Comparison of ENCODE assay signal across 14 mouse cellular contexts in genomic region chr12:85800031-85800430, GRCm38 (mm10). TPM values are rescaled to one million over a fixed set of nuclear protein-coding genes. Genes with fewer than 3 reads are reported as not detected.
DNase-seq lines count a peak whose midpoint lies in the region; ATAC-seq and TF ChIP-seq lines count a peak whose summit lies in the region.
"Had no signal": no experiment of that assay in that cellular context is flagged by ENCODE, and none has a peak within 500 bp of the region (broad histone marks: within the 10 kb centered on the region; RNA-seq: fewer than 3 reads in every experiment).

No protein-coding gene starts in this region.

- TF ChIP-seq CTCF in kidney, adult 2 months (conservative IDR thresholded peaks at IDR 0.05; ENCODE audit: insufficient read depth, insufficient read length, low read depth, low read length): no peak

- no peaks in the 10 kb centered on the region for H3K9me3 ChIP-seq in embryonic facial prominence, embryonic 14.5 days (ENCODE audit: control insufficient read depth, low read length)
- no peaks in the 10 kb centered on the region for H3K9me3 ChIP-seq in embryonic facial prominence, embryonic 10.5 days
- H3K9me3 ChIP-seq: lung, embryonic 15.5 days had no signal

- H3K27me3 ChIP-seq in embryonic facial prominence, embryonic 14.5 days (replicated peaks; ENCODE audit: control insufficient read depth, insufficient read depth, low read length): no peaks in the 10 kb centered on the region
- H3K27me3 ChIP-seq in embryonic facial prominence, embryonic 10.5 days (replicated peaks; ENCODE audit: low read depth, poor library complexity, severe bottlenecking): no peaks in the 10 kb centered on the region
- no peaks in the 10 kb centered on the region for H3K27me3 ChIP-seq in kidney, adult 2 months (replicated peaks; ENCODE audit: control insufficient read depth, insufficient read depth, low read length)
- H3K27me3 ChIP-seq: lung, embryonic 15.5 days had no signal

- peak; percentile 47; the same call in 1 of the 2 replicates for ATAC-seq in embryonic facial prominence, embryonic 14.5 days (ENCODE audit: low read depth)
- ATAC-seq: inflammation-experienced regulatory T-cells, adult 6 months had no signal

- H3K36me3 ChIP-seq in embryonic facial prominence, embryonic 14.5 days (ENCODE audit: control insufficient read depth, insufficient read depth, low read length): no peaks in the 10 kb centered on the region
- no peaks in the 10 kb centered on the region for H3K36me3 ChIP-seq in embryonic facial prominence, embryonic 10.5 days (replicated peaks)
- no peaks in the 10 kb centered on the region for H3K36me3 ChIP-seq in kidney, adult 2 months (ENCODE audit: control insufficient read depth, insufficient read depth, low read length)
- H3K36me3 ChIP-seq: lung, embryonic 15.5 days had no signal

- H3K4me1 ChIP-seq in embryonic facial prominence, embryonic 14.5 days (ENCODE audit: control insufficient read depth, insufficient read depth, low read length): no peaks in the 10 kb centered on the region
- H3K4me1 ChIP-seq in embryonic facial prominence, embryonic 10.5 days: peaks cover 6% of the 10 kb centered on the region
- no peaks in the 10 kb centered on the region for H3K4me1 ChIP-seq in kidney, adult 2 months (ENCODE audit: control insufficient read depth, insufficient read depth, low read length)
- H3K4me1 ChIP-seq: lung, embryonic 15.5 days had no signal

- DNase-seq in embryonic facial prominence, embryonic 14.5 days (ENCODE audit: low spot score): peak; percentile 52
- DNase-seq in embryonic facial prominence, embryonic 10.5 days (ENCODE audit: low spot score): no peak
- peak; percentile 17 for DNase-seq in kidney, adult 2 months
- DNase-seq in kidney, postnatal 36 days: no peak
- DNase-seq in retina, postnatal 1 day: peak; percentile 14
- DNase-seq in retina, embryonic 14.5 days (ENCODE audit: low spot score): no peak
- no peak for DNase-seq in B cell, adult 2 months
- DNase-seq: adrenal gland, postnatal 14 days; heart, adult 2 months; thymus, postnatal 4 days had no signal

- H3K27ac ChIP-seq in embryonic facial prominence, embryonic 14.5 days (replicated peaks; ENCODE audit: low read depth, low read length): no peak overlapping the region
- no peak overlapping the region for H3K27ac ChIP-seq in embryonic facial prominence, embryonic 10.5 days (replicated peaks)
- H3K27ac ChIP-seq in kidney, adult 2 months (ENCODE audit: insufficient read depth, low read depth, low read length): no peak overlapping the region
- H3K27ac ChIP-seq: heart, adult 2 months; lung, embryonic 15.5 days; stomach, postnatal 0 days had no signal

- no peak overlapping the region for H3K9ac ChIP-seq in embryonic facial prominence, embryonic 14.5 days (ENCODE audit: low read depth, low read length)
- H3K9ac ChIP-seq: lung, embryonic 15.5 days had no signal

- no peak overlapping the region for H3K4me2 ChIP-seq in embryonic facial prominence, embryonic 14.5 days (ENCODE audit: low read depth, low read length)
- H3K4me2 ChIP-seq: lung, embryonic 15.5 days had no signal

- no peak for TF ChIP-seq POLR2A in kidney, adult 2 months (IDR thresholded peaks at IDR 0.05; ENCODE audit: low read depth, low read length)

- 33% methylated on average over 9 of the region's 9 CpGs for WGBS in embryonic facial prominence, embryonic 14.5 days
- WGBS in embryonic facial prominence, embryonic 10.5 days: 41% methylated on average over 9 of the region's 9 CpGs
- WGBS in kidney, adult 2 months: 61% methylated on average over 9 of the region's 9 CpGs

- H3K4me3 ChIP-seq in embryonic facial prominence, embryonic 14.5 days (ENCODE audit: low read depth, low read length): no peak overlapping the region
- no peak overlapping the region for H3K4me3 ChIP-seq in embryonic facial prominence, embryonic 10.5 days
- no peak overlapping the region for H3K4me3 ChIP-seq in kidney, adult 2 months (ENCODE audit: insufficient read depth, low read depth, low read length)
- H3K4me3 ChIP-seq: heart, adult 2 months; lung, embryonic 15.5 days; myocyte had no signal

RNA-seq across cellular contexts. Expression of gene Erg28, which starts 24.3 kb away (rescaled TPM):
- 97.5 and 106 TPM in 2 replicates for polyA plus RNA-seq in embryonic facial prominence, embryonic 14.5 days (2014; fragmentation: Nextera tagmentation; extraction: Ambion mirVana)
- polyA plus RNA-seq in embryonic facial prominence, embryonic 10.5 days (2016; fragmentation: Nextera tagmentation; extraction: Ambion mirVana): 102 and 106 TPM in 2 replicates
- polyA plus RNA-seq in kidney, adult 2 months (2012; rRNA removed): 43.1 and 48.4 TPM in 2 replicates

RNA-seq across cellular contexts. Expression of gene Ttll5, which starts 24.4 kb away (rescaled TPM):
- polyA plus RNA-seq in embryonic facial prominence, embryonic 14.5 days (2014; fragmentation: Nextera tagmentation; extraction: Ambion mirVana): 12.4 and 14.8 TPM in 2 replicates
- polyA plus RNA-seq in embryonic facial prominence, embryonic 10.5 days (2016; fragmentation: Nextera tagmentation; extraction: Ambion mirVana): 17.0 and 19.5 TPM in 2 replicates
- polyA plus RNA-seq in kidney, adult 2 months (2012; rRNA removed): 12.0 and 12.9 TPM in 2 replicates

RNA-seq across cellular contexts. Expression of gene Flvcr2, which starts 53.7 kb away (rescaled TPM):
- 2.7 and 2.8 TPM in 2 replicates for polyA plus RNA-seq in embryonic facial prominence, embryonic 14.5 days (2014; fragmentation: Nextera tagmentation; extraction: Ambion mirVana)
- polyA plus RNA-seq in embryonic facial prominence, embryonic 10.5 days (2016; fragmentation: Nextera tagmentation; extraction: Ambion mirVana): 0.74 and 0.88 TPM in 2 replicates
- 23.1 and 35.1 TPM in 2 replicates for polyA plus RNA-seq in kidney, adult 2 months (2012; rRNA removed)

Comparison
In these comparisons a context has a peak if more than half of its experiments do, and no peak if none do; other contexts are left out.
1. DNase-seq: peak in embryonic facial prominence, embryonic 14.5 days (single experiment), kidney, adult 2 months (single experiment) and retina, postnatal 1 day (single experiment); none in embryonic facial prominence, embryonic 10.5 days (single experiment), kidney, postnatal 36 days (0 of 2), retina, embryonic 14.5 days (single experiment) and B cell, adult 2 months (0 of 2).